Mouse (Mus musculus): Measurements from ENCODE around the gene Plxnd1. TPM values are rescaled to one million over a fixed set of nuclear protein-coding genes. Genes with fewer than 3 reads are reported as not detected.

The Plxnd1 gene
- polyA plus RNA-seq, 3 experiments from 2014 or later = 7.4 to 12.5 (median 8.0) TPM

- ATAC-seq = no peak
These were observed 38.3 kb downstream of the Plxnd1 start for GRCm38 (mm10) chr6:115956418-115956921.

- ATAC-seq = no peak
These were observed 39.1 kb downstream of the Plxnd1 start for GRCm38 (mm10) chr6:115955664-115956063.

- no peak for ATAC-seq
These were observed 39.6 kb downstream of the Plxnd1 start for GRCm38 (mm10) chr6:115955169-115955568.

GRCm38 (mm10) chr6:115954506-115955074, 40.2 kb downstream of the Plxnd1 start:
- ATAC-seq = no peak

GRCm38 (mm10) chr6:115946389-115946788, 48.4 kb downstream of the Plxnd1 start:
- no peak for ATAC-seq

- peak; percentile 88 for ATAC-seq
These were observed 49.2 kb downstream of the Plxnd1 start for GRCm38 (mm10) chr6:115945633-115946032.

- no peak for ATAC-seq
These were observed 50.2 kb downstream of the Plxnd1 start, which contains the start of gene H1foo for GRCm38 (mm10) chr6:115944638-115945037. Gene H1foo, plus strand, starts transcription at chr6:115944938.

GRCm38 (mm10) chr6:115943498-115944427, 51.0 kb downstream of the Plxnd1 start:
- ATAC-seq = no peak

GRCm38 (mm10) chr6:115941128-115941527, 53.7 kb downstream of the Plxnd1 start:
- ATAC-seq = no peak

- ATAC-seq = no peak
These were observed 54.2 kb downstream of the Plxnd1 start for GRCm38 (mm10) chr6:115940603-115941002.

- ATAC-seq = no peak
These were observed 56.0 kb downstream of the Plxnd1 start for GRCm38 (mm10) chr6:115938798-115939197.

GRCm38 (mm10) chr6:115938011-115938410, 56.8 kb downstream of the Plxnd1 start:
- no peak for ATAC-seq

- no peak for ATAC-seq
These were observed 59.3 kb downstream of the Plxnd1 start for GRCm38 (mm10) chr6:115935544-115935943.

- ATAC-seq = no peak
These were observed 62.4 kb downstream of the Plxnd1 start for GRCm38 (mm10) chr6:115932391-115932790.

GRCm38 (mm10) chr6:115931639-115932038, 63.2 kb downstream of the Plxnd1 start, which contains the start of gene Rho:
Gene Rho, plus strand, starts transcription at chr6:115931748.
- ATAC-seq = no peak

- ATAC-seq = no peak
These were observed 64.8 kb downstream of the Plxnd1 start for GRCm38 (mm10) chr6:115930018-115930417.

GRCm38 (mm10) chr6:115927292-115928242, 67.2 kb downstream of the Plxnd1 start:
- ATAC-seq = no peak

- no peak for ATAC-seq
These were observed 68.4 kb downstream of the Plxnd1 start for GRCm38 (mm10) chr6:115926416-115926815.

GRCm38 (mm10) chr6:115924829-115925228, 70.0 kb downstream of the Plxnd1 start:
- no peak for ATAC-seq

GRCm38 (mm10) chr6:115919876-115920275, 74.9 kb downstream of the Plxnd1 start:
- no peak for ATAC-seq

GRCm38 (mm10) chr6:115918615-115919014, 76.2 kb downstream of the Plxnd1 start:
- no peak for ATAC-seq

- ATAC-seq = no peak
These were observed 78.2 kb downstream of the Plxnd1 start for GRCm38 (mm10) chr6:115916611-115917010.

All from inflammation-experienced regulatory T-cells, adult 6 months (primary cell).